Comparison of ENCODE assay signal across 8 mouse cellular contexts in genomic region chr10:21668976-21669375, GRCm38 (mm10).
A peak's percentile ranks its signal among the peaks of the same experiment; 100 is the strongest.
DNase-seq lines count a peak whose midpoint lies in the region; ATAC-seq lines count a peak whose summit lies in the region.

No protein-coding gene starts in this region.

- no peak overlapping the region for H3K9ac ChIP-seq in heart, embryonic 15.5 days
- no peak overlapping the region for H3K9ac ChIP-seq in stomach, embryonic 14.5 days (replicated peaks; ENCODE audit: low read depth, low read length)

- peak; percentile 23 for DNase-seq in left cerebral cortex, postnatal 4 days
- no peak for DNase-seq in left cerebral cortex, postnatal 14 days (ENCODE audit: low spot score in 2 of 2)
- peak; percentile 64 to 77 for DNase-seq in kidney, postnatal 4 days

- no peaks in the 10 kb centered on the region for H3K27me3 ChIP-seq in heart, embryonic 15.5 days
- H3K27me3 ChIP-seq in stomach, embryonic 14.5 days (ENCODE audit: control insufficient read depth, insufficient read depth, low read length), result no peaks in the 10 kb centered on the region

- ATAC-seq in heart, embryonic 15.5 days (replicated peaks; ENCODE audit: insufficient number of reproducible peaks, insufficient read depth, low FRiP score, low read depth), result peak; percentile 64
- ATAC-seq in stomach, embryonic 14.5 days (ENCODE audit: insufficient number of reproducible peaks, insufficient read depth, low FRiP score, low read depth), result no peak
- ATAC-seq in inflammation-experienced regulatory T-cells, adult 6 months, result no peak
- ATAC-seq in megakaryocyte, adult 5-6 weeks (ENCODE audit: poor library complexity, severe bottlenecking), result no peak
- no peak for ATAC-seq in megakaryocyte progenitor cell, adult 5-6 weeks (replicated peaks; ENCODE audit: poor library complexity)

- peak overlapping the region; percentile 34; the same call in 1 of the 2 replicates for H3K4me2 ChIP-seq in heart, embryonic 15.5 days
- H3K4me2 ChIP-seq in stomach, embryonic 14.5 days (replicated peaks; ENCODE audit: low read depth, low read length), result no peak overlapping the region; the same call in 1 of the 2 replicates

- peak overlapping the region; percentile 51 for H3K27ac ChIP-seq in heart, embryonic 15.5 days
- H3K27ac ChIP-seq in stomach, embryonic 14.5 days (ENCODE audit: low read length), result peak overlapping the region; percentile 66; the same call in 1 of the 2 replicates

- H3K36me3 ChIP-seq in heart, embryonic 15.5 days, result no peaks in the 10 kb centered on the region
- no peaks in the 10 kb centered on the region for H3K36me3 ChIP-seq in stomach, embryonic 14.5 days (ENCODE audit: control insufficient read depth, insufficient read depth, low read length)

- WGBS in heart, embryonic 15.5 days, result 49% methylated on average over 17 of the region's 17 CpGs
- 39% methylated on average over 17 of the region's 17 CpGs for WGBS in stomach, embryonic 14.5 days

- no peaks in the 10 kb centered on the region for H3K9me3 ChIP-seq in heart, embryonic 15.5 days (replicated peaks)
- no peaks in the 10 kb centered on the region for H3K9me3 ChIP-seq in stomach, embryonic 14.5 days (ENCODE audit: control insufficient read depth, low read depth, low read length)

- intact Hi-C loops in left cerebral cortex, postnatal 4 days (cut with DNase I), result no loop called here
- intact Hi-C loops in left cerebral cortex, postnatal 14 days (cut with DNase I), result no loop called here

- H3K4me3 ChIP-seq in heart, embryonic 15.5 days, result no peak overlapping the region
- no peak overlapping the region for H3K4me3 ChIP-seq in stomach, embryonic 14.5 days (ENCODE audit: low read depth, low read length)

- H3K4me1 ChIP-seq in heart, embryonic 15.5 days (replicated peaks), result peaks cover 25% of the 10 kb centered on the region
- no peaks in the 10 kb centered on the region for H3K4me1 ChIP-seq in stomach, embryonic 14.5 days (ENCODE audit: control insufficient read depth, insufficient read depth, low read length)

Comparison
In these comparisons a context has a peak if more than half of its experiments do, and no peak if none do; other contexts are left out.
1. DNase-seq: peak in left cerebral cortex, postnatal 4 days (single experiment) and kidney, postnatal 4 days (2 of 2); none in left cerebral cortex, postnatal 14 days (0 of 2).